Mouse (Mus musculus): ENCODE results near the gene Nosip. TPM values are rescaled to one million over a fixed set of nuclear protein-coding genes. Genes with fewer than 3 reads are reported as not detected.

The Nosip gene
- polyA plus RNA-seq, 1 experiment from 2014 or later: 53.8 TPM

DNA sequence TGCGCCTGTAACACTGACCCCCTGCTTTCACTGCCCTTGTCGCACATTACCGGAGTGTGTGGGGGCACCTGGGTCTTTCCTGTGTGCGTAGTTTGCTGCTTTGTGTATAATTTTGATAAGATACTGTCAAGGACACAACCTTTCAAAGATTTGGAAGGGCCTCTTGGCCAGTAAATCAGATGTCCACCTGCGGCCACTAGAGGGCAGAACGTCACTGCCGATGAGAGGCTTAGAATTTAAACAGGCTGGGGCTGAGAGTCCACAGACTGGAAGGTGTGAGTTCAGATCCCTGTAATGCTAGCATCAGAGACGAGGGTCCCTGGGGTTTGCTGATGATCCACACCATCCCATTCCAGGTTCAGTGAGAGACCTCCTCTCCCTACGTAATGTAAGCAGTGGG, 16.3 kb downstream of the Nosip start:
- Histone ChIP-seq H3K4me3 (ENCODE audit: low read length) (no peak overlapping the region), H3K9ac (ENCODE audit: low read length) (no peak overlapping the region), H3K4me1 (ENCODE audit: control insufficient read depth, insufficient read depth, low read length) (peaks cover 17% of the 10 kb centered on the region), H3K4me2 (ENCODE audit: low read depth, low read length) (no peak overlapping the region), H3K27me3 (ENCODE audit: control insufficient read depth, insufficient read depth, low read length) (no peaks in the 10 kb centered on the region), H3K27ac (ENCODE audit: low read length) (no peak overlapping the region), H3K9me3 (replicated peaks; ENCODE audit: control insufficient read depth, low read length) (no peaks in the 10 kb centered on the region), H3K36me3 (ENCODE audit: control insufficient read depth, insufficient read depth) (peaks cover 22% of the 10 kb centered on the region)
- 25% methylated on average over 9 of the region's 9 CpGs for WGBS
- ATAC-seq (replicated peaks; ENCODE audit: extremely low read depth, insufficient read depth, low FRiP score): no peak

DNA sequence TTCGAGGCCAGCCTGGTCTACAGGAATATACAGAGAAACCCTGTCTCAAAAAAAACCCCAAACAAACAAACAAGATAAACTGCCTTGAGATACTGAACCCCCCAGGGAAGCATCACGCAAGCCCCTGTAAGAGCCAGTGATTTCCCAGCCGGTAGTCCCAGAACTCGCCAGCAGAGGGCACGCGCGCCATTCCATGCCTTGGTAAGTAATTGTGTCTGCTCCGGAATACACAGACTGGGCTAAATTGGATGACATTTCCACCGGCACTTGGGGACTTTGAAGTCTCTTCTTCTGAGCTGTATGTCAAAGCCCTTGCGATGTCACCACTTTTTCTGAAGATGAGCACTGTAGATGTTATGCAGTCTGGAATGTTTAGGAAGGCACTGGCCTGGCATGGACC, 17.6 kb downstream of the Nosip start:
- no peak overlapping the region for H3K4me3 ChIP-seq (ENCODE audit: low read length)
- ATAC-seq (replicated peaks; ENCODE audit: extremely low read depth, insufficient read depth, low FRiP score): 0 out of 2 replicates have a peak, but pooled peaks have one; percentile 15
- no peak overlapping the region for H3K9ac ChIP-seq (ENCODE audit: low read length)
- H3K4me1 ChIP-seq (ENCODE audit: control insufficient read depth, insufficient read depth, low read length): peaks cover 15% of the 10 kb centered on the region
- 0 out of 2 replicates have a peak overlapping the region, but pooled peaks have one; percentile 1 for H3K4me2 ChIP-seq (ENCODE audit: low read depth, low read length)
- H3K36me3 ChIP-seq (ENCODE audit: control insufficient read depth, insufficient read depth): peaks cover 23% of the 10 kb centered on the region
- under 1% methylated on average over 10 of the region's 10 CpGs for WGBS
- H3K27ac ChIP-seq (ENCODE audit: low read length): no peak overlapping the region
- no peaks in the 10 kb centered on the region for H3K9me3 ChIP-seq (replicated peaks; ENCODE audit: control insufficient read depth, low read length)
- no peaks in the 10 kb centered on the region for H3K27me3 ChIP-seq (ENCODE audit: control insufficient read depth, insufficient read depth, low read length)

DNA sequence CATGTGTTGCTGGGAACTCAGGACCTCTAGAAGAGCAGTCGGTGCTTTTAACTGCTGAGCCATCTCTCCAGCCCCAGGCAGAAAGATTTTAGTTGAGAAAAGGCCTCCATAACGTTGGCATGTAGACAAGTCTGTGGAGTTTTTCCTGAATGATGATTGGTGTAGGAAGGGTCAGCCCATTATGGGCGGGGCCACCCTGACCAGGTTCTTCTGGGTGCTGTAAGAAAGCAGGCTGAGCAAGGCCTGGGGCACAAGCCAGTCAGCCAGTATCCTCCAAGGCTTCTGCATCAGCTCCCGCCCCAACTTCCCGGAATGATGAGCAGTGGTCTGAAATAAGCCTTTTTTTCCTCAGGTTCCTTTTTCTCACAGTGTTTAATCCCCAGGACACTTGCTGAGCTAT, 18.8 kb downstream of the Nosip start:
- Histone ChIP-seq H3K27me3 (ENCODE audit: control insufficient read depth, insufficient read depth, low read length) (no peaks in the 10 kb centered on the region), H3K27ac (ENCODE audit: low read length) (no peak overlapping the region), H3K4me1 (ENCODE audit: control insufficient read depth, insufficient read depth, low read length) (peaks cover 3% of the 10 kb centered on the region), H3K9me3 (replicated peaks; ENCODE audit: control insufficient read depth, low read length) (no peaks in the 10 kb centered on the region), H3K9ac (ENCODE audit: low read length) (no peak overlapping the region), H3K4me3 (ENCODE audit: low read length) (no peak overlapping the region), H3K4me2 (ENCODE audit: low read depth, low read length) (no peak overlapping the region), H3K36me3 (ENCODE audit: control insufficient read depth, insufficient read depth) (peaks cover 17% of the 10 kb centered on the region)
- no peak for ATAC-seq (replicated peaks; ENCODE audit: extremely low read depth, insufficient read depth, low FRiP score)
- WGBS: 57% methylated on average over 5 of the region's 5 CpGs

DNA sequence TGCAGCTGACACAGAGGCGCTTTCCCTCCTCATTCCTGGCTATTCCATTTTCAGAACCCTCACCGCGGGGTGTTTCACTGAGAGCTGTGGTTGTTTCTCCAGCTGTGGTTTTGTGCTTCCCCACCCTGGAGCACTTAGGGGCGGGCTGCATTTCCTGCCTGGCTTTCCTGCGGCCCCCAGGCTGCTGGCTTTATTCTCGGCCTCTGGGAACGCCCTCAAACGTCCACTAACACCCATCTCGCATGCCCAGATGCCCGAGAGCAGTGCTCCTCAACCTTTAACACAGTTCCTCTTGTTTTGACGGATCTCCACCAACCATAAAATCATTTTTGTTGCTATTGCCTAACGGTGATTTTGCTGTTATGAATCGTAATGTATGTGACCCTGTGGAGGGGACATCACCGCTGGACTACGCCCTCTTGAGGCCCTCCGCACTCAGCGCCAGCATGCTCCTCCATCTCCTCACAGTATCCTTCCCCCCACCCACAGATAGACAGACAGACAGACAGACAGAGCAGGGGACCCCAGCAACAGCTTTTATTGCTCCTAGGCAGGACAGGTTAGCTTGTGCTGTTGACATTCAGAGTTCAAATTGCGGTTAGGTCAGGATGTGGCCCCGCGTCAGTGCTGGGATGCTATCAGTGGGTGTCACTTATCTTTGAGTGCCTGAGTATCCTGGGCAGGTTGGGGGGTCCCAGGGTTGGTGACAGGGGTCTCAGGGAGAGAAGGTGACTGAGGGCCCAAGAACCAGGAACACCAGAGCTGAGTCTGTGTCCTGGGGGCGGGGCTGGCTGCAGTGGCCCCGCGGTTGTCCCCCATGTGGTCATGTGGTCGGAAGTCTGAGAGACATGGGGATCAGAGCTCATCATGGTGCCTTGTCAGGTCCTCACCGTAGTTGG, 20.4 kb downstream of the Nosip start:
- Histone ChIP-seq H3K4me3 (ENCODE audit: low read length) (no peak overlapping the region), H3K4me1 (ENCODE audit: control insufficient read depth, insufficient read depth, low read length) (0 out of 2 replicates have a peak, but pooled peaks cover 2% of the 10 kb centered on the region), H3K27ac (ENCODE audit: low read length) (peak overlapping the region; percentile 12), H3K36me3 (ENCODE audit: control insufficient read depth, insufficient read depth) (peaks cover 15% of the 10 kb centered on the region), H3K27me3 (ENCODE audit: control insufficient read depth, insufficient read depth, low read length) (no peaks in the 10 kb centered on the region), H3K4me2 (ENCODE audit: low read depth, low read length) (no peak overlapping the region), H3K9ac (ENCODE audit: low read length) (no peak overlapping the region), H3K9me3 (replicated peaks; ENCODE audit: control insufficient read depth, low read length) (no peaks in the 10 kb centered on the region)
- no peak for ATAC-seq (replicated peaks; ENCODE audit: extremely low read depth, insufficient read depth, low FRiP score)
- 66% methylated on average over 25 of the region's 25 CpGs for WGBS

DNA sequence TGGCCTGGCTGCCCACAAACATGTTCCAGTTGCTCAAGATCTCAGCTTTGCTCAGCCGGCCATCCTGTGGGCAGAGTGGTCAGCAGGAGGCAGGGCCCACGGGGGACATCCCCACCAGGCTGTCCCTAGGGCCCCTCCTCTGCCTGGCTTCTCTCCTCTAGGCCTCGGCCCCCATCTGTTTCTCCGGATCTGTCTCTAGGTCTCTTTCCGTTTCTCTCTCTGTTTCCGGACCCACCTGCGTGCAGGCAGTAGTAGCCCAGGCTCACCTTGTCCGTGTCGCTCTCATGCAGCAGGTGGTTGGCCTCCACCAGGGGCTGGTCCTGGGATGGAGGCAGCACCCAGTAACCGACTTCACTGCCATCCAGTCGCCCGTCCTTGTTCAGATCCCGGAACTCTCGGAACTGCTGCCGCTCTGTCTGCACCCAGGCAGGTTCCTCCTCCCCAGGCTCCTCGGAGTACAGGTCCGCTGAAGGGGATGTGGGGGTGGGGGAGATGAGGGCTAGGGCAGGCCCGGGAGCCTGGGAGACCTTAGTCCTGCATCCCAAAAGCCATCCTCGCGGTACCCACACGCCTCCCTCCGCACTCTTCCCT, 21.2 kb downstream of the Nosip start:
- no peaks in the 10 kb centered on the region for H3K9me3 ChIP-seq (replicated peaks; ENCODE audit: control insufficient read depth, low read length)
- H3K9ac ChIP-seq (ENCODE audit: low read length): no peak overlapping the region
- H3K36me3 ChIP-seq (ENCODE audit: control insufficient read depth, insufficient read depth): peaks cover 15% of the 10 kb centered on the region
- no peak for ATAC-seq (replicated peaks; ENCODE audit: extremely low read depth, insufficient read depth, low FRiP score)
- H3K4me1 ChIP-seq (ENCODE audit: control insufficient read depth, insufficient read depth, low read length): 0 out of 2 replicates have a peak, but pooled peaks cover under 1% of the 10 kb centered on the region
- H3K4me2 ChIP-seq (ENCODE audit: low read depth, low read length): peak overlapping the region; percentile 2; the same call in 1 of the 2 replicates
- WGBS: 75% methylated on average over 22 of the region's 22 CpGs
- no peaks in the 10 kb centered on the region for H3K27me3 ChIP-seq (ENCODE audit: control insufficient read depth, insufficient read depth, low read length)
- no peak overlapping the region for H3K4me3 ChIP-seq (ENCODE audit: low read length)
- no peak overlapping the region for H3K27ac ChIP-seq (ENCODE audit: low read length)

DNA sequence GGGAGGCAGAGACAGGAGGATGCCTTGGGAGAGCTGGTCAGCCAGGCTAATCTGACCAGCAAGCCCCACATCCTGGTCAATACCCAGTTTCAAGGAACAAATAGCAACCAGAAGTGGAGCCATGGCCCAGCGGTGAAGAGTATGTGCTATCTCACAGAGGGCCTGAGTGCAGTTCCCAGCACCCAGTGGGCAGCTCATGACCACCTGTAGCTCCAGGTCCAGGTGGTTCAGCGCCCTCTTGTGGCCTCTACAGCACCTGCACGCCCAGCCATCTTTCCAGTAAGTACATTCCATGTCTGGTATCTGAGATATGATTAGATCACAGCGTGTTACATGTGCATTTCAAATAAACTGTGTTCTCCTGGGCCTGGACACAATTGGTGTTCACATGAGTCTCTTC, 23.9 kb downstream of the Nosip start:
- H3K4me3 ChIP-seq (ENCODE audit: low read length): no peak overlapping the region
- 79% methylated on average over 4 of the region's 4 CpGs for WGBS
- H3K27ac ChIP-seq (ENCODE audit: low read length): no peak overlapping the region
- H3K36me3 ChIP-seq (ENCODE audit: control insufficient read depth, insufficient read depth): peaks cover 19% of the 10 kb centered on the region
- no peak overlapping the region for H3K9ac ChIP-seq (ENCODE audit: low read length)
- H3K4me1 ChIP-seq (ENCODE audit: control insufficient read depth, insufficient read depth, low read length): peaks cover 6% of the 10 kb centered on the region
- H3K9me3 ChIP-seq (replicated peaks; ENCODE audit: control insufficient read depth, low read length): no peaks in the 10 kb centered on the region
- ATAC-seq (replicated peaks; ENCODE audit: extremely low read depth, insufficient read depth, low FRiP score): no peak
- H3K27me3 ChIP-seq (ENCODE audit: control insufficient read depth, insufficient read depth, low read length): no peaks in the 10 kb centered on the region
- H3K4me2 ChIP-seq (ENCODE audit: low read depth, low read length): no peak overlapping the region

DNA sequence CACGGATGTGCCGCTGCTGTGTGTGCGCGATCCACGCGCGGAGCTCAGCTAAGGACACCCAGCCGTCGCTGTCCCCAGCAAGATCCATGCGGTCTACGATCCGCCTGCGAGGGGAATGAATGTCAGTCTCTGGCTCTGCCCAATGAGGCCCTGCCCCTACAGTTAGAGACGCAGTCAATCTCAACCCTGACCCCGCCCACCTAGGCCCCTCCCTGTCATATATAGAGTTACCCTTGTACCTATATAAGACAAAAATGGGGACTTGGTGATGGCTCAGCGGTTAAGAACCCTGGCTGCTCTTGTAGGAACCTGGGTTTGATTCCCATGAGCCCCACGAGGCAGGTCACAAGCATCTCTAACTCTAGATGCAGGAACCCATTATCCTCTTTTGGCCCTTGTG, 26.4 kb downstream of the Nosip start:
- peaks cover 15% of the 10 kb centered on the region for H3K4me1 ChIP-seq (ENCODE audit: control insufficient read depth, insufficient read depth, low read length)
- no peak overlapping the region for H3K27ac ChIP-seq (ENCODE audit: low read length)
- no peak for ATAC-seq (replicated peaks; ENCODE audit: extremely low read depth, insufficient read depth, low FRiP score)
- no peaks in the 10 kb centered on the region for H3K27me3 ChIP-seq (ENCODE audit: control insufficient read depth, insufficient read depth, low read length)
- no peak overlapping the region for H3K4me3 ChIP-seq (ENCODE audit: low read length)
- 92% methylated on average over 17 of the region's 17 CpGs for WGBS
- H3K9ac ChIP-seq (ENCODE audit: low read length): no peak overlapping the region
- peaks cover 19% of the 10 kb centered on the region for H3K36me3 ChIP-seq (ENCODE audit: control insufficient read depth, insufficient read depth)
- H3K9me3 ChIP-seq (replicated peaks; ENCODE audit: control insufficient read depth, low read length): no peaks in the 10 kb centered on the region
- H3K4me2 ChIP-seq (ENCODE audit: low read depth, low read length): no peak overlapping the region

DNA sequence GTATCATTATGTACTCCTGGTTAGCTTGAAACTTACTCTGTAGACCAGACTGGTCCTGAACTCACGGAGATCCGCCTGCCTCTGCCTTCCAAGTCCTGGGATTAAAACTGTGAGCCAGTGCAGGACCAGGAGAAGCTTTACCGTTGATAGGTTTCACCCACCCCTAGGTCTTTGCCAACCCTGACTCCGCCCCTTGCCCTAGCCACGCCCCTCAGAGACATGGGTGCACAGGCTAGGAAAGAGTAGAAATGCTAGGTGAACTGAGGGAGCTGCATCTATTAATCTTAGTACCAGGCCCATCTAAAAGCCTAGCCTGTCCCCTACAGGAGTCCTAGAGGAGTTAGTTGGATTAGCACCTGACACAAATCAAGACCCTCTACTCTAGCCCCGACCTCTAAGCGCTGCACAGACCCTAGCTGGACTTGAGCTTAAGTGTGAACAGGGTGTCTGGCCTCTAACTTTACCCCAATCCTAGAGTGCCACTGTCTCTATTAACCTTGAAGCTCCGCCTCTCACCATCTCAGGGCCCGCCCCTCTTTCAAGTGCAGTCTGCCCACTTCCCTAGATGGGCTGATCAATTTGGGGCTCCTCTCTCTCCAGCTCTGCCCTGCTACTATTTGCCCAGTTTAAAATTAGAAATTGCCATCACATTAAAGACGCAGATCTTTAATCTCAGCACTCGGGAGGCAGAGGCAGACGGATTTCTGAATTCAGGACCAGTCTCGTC, 28.2 kb downstream of the Nosip start:
- no peaks in the 10 kb centered on the region for H3K27me3 ChIP-seq (ENCODE audit: control insufficient read depth, insufficient read depth, low read length)

More for the DNA sequence above, 28.2 kb downstream of the Nosip start:
- Histone ChIP-seq H3K9me3 (replicated peaks; ENCODE audit: control insufficient read depth, low read length) (no peaks in the 10 kb centered on the region), H3K4me3 (ENCODE audit: low read length) (peak overlapping the region; percentile 59), H3K27ac (ENCODE audit: low read length) (peak overlapping the region; percentile 83), H3K36me3 (ENCODE audit: control insufficient read depth, insufficient read depth) (peaks cover 16% of the 10 kb centered on the region), H3K4me1 (ENCODE audit: control insufficient read depth, insufficient read depth, low read length) (peaks cover 15% of the 10 kb centered on the region), H3K9ac (ENCODE audit: low read length) (peak overlapping the region; percentile 71; the same call in 1 of the 2 replicates), H3K4me2 (ENCODE audit: low read depth, low read length) (peak overlapping the region; percentile 76)
- no peak for ATAC-seq (replicated peaks; ENCODE audit: extremely low read depth, insufficient read depth, low FRiP score)
- WGBS: 76% methylated on average over 13 of the region's 13 CpGs

Measured in heart, embryonic 16.5 days (tissue).